Mouse (Mus musculus) cerebellum, adult 2 months (tissue): Measurements from ENCODE around the gene Nr1d2. TPM values are rescaled to one million over a fixed set of nuclear protein-coding genes. Genes with fewer than 3 reads are reported as not detected.
"Not testable (repeated sequence)": the region's sequence is repeated elsewhere in the genome, so short reads cannot be mapped to it uniquely, and the experiment has no call there.

Experiments used
- DNase-seq, 2 experiments: peaks; one replicate each; pipeline ENCODE4 v3.0.0; 2021
- H3K27ac ChIP-seq: fragments of 200-500 bp; 2 replicates; pipeline ENCODE4 v1.5.1; 2012; ENCODE audit warnings: low read length, control low read depth, inconsistent platforms; ENCODE audit not compliant: insufficient read depth
- H3K27me3 ChIP-seq: fragments of 200-500 bp; 2 replicates; pipeline ENCODE4 v1.6.1; 2012; ENCODE audit warnings: inconsistent platforms, mild to moderate bottlenecking, low read length, moderate library complexity; ENCODE audit not compliant: control insufficient read depth, insufficient read depth
- H3K4me1 ChIP-seq: fragments of 200-500 bp; 2 replicates; pipeline ENCODE4 v1.6.1; 2011; ENCODE audit warnings: low read length; ENCODE audit not compliant: control insufficient read depth, insufficient read depth
- H3K4me3 ChIP-seq: fragments of 200-500 bp; replicated peaks from 2 replicates; pipeline ENCODE3; 2011; ENCODE audit warnings: mild to moderate bottlenecking, low read depth, low read length, control low read depth; ENCODE audit not compliant: insufficient read depth
- CTCF ChIP-seq: fragments of 200-500 bp; IDR thresholded peaks from 2 replicates; pipeline ENCODE4 v1.5.1; 2011; ENCODE audit warnings: low read depth, mild to moderate bottlenecking, control low read depth, low read length, moderate library complexity, borderline replicate concordance; ENCODE audit not compliant: insufficient read depth
- POLR2A ChIP-seq: fragments of 200-500 bp; IDR thresholded peaks from 2 replicates; pipeline ENCODE4 v1.6.1; 2011; ENCODE audit warnings: low read length, control low read depth, borderline replicate concordance; ENCODE audit not compliant: insufficient read depth
- WGBS: fragments of 180-500 bp; shearing (Covaris S2); methylation state at CpG from one replicate; pipeline ENCODE4 v1.1.7; 2018; 5-methylcytosine and 5-hydroxymethylcytosine counted together
- polyA plus RNA-seq: library from polyadenylated mRNA; depleted of rRNA; stranded (reverse); fragments of >200 nt; gene quantifications from 2 replicates; pipeline ENCODE4 v1.2.3, GENCODE M21; 2012

Nr1d2 gene
- polyA plus RNA-seq, 1 experiment = 87.2 TPM

- H3K27me3 ChIP-seq = no peaks in the 10 kb centered on the region
- TF ChIP-seq POLR2A (no peak), CTCF (no peak)
- WGBS = 43% methylated on average over 6 of the region's 6 CpGs
- H3K4me1 ChIP-seq = peaks cover 6% of the 10 kb centered on the region
- DNase-seq = no peak
- no peak overlapping the region for H3K27ac ChIP-seq
- no peak overlapping the region for H3K4me3 ChIP-seq
These were observed 16.9 kb downstream of the Nr1d2 start for GRCm38 (mm10) chr14:18221977-18222376.

DNA sequence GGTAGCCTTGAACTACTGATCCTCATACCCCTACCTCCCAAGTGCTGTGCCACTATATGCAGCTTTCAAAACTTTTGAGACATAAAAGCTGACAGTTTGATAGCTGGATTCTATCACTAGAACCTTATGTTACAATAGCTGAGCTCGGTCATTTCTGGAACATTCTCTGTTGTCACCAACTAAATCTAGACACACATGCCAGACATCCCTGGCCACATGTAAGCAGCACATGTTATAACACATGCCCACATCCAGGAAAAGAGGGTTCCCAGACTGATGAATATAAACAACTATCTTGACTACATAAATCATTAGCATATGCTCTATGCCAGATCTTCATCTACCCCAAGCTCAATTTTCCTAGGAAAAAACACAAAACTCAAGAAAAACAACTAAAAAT, 21.8 kb downstream of the Nr1d2 start:
- TF ChIP-seq CTCF (no peak), POLR2A (no peak)
- Histone ChIP-seq H3K4me3 (no peak overlapping the region), H3K27ac (no peak overlapping the region), H3K4me1 (peaks cover 2% of the 10 kb centered on the region; the same call in 1 of the 2 replicates), H3K27me3 (no peaks in the 10 kb centered on the region)
- no peak for DNase-seq
- 29% methylated on average over 1 of the region's 1 CpGs for WGBS

GRCm38 (mm10) chr14:18216428-18216827, 22.5 kb downstream of the Nr1d2 start:
- DNase-seq = no peak
- no peak overlapping the region for H3K4me3 ChIP-seq
- 77% methylated on average over 6 of the region's 6 CpGs for WGBS
- no peaks in the 10 kb centered on the region for H3K27me3 ChIP-seq
- TF ChIP-seq POLR2A (no peak), CTCF (no peak)
- H3K4me1 ChIP-seq = peaks cover 2% of the 10 kb centered on the region; the same call in 1 of the 2 replicates
- H3K27ac ChIP-seq = no peak overlapping the region

DNA sequence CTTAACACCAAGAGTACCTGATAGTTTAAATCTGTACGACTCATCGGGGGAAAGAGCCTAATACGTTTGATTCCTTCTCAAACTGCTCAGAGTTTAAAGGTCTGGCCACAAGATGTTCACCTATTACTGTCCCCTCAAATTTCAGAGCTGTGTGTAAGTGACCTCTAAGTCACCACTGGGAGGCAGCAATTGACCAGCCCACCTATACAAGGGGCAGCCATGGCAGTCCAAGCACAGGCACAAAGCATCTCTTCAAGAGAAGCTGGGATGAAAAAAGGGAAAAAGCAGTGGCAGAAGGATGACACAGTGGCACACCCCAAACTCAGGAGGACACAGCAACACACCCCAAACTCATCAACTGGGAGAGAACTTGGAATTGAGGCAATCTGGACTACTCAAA, 28.1 kb downstream of the Nr1d2 start:
- 80% methylated on average over 3 of the region's 3 CpGs for WGBS
- peak in 1 of 2 experiments; percentile 42 for DNase-seq
- H3K4me1 ChIP-seq = no peaks in the 10 kb centered on the region
- TF ChIP-seq CTCF (peak; percentile 62; the same call in 1 of the 2 replicates), POLR2A (no peak)
- no peak overlapping the region for H3K4me3 ChIP-seq
- H3K27me3 ChIP-seq = no peaks in the 10 kb centered on the region
- no peak overlapping the region for H3K27ac ChIP-seq

DNA sequence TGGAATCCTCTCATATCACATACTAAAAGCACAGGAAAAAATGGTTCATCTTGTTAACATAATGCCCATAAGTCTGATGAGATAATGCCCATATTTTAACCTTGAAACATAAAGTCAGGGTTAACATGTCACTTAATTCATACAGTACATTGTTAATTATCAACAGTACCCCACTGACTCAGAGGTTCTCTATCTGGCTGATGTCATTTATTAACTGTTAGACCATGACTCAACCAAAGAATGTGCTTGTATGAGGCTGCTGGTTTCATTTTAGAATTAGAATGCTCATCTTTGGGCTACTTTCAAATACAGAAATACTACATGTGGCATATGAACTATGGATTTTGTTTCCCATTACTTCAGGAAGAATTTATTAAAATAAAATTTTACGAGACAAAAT, 34.6 kb downstream of the Nr1d2 start:
- 96% methylated on average over 1 of the region's 1 CpGs for WGBS
- H3K27ac ChIP-seq, H3K27me3 ChIP-seq: not testable (repeated sequence)

DNA sequence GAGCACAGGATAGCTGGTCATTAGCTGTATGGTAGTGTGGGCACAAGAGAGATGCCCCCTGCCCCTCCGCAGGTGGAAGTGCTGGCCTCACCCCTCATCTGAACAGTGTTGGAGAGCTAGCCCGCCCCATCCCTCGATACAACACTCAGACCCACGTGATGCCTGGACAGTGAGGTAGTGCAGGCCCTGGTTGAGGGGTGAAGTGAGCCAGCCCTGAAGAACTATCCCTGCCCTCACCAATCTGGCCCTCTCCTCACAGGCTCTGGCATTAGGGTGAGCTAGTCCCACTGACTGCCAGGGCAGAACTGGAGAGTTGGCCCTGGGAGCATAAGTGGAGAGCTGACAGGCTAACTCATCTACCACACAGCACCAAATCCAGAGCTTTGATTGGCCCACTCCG, 37.5 kb downstream of the Nr1d2 start:
- 92% methylated on average over 5 of the region's 5 CpGs for WGBS
- Histone ChIP-seq H3K4me1 (no peaks in the 10 kb centered on the region), H3K27me3 (no peaks in the 10 kb centered on the region), H3K27ac (no peak overlapping the region), H3K4me3 (no peak overlapping the region)
- TF ChIP-seq CTCF = no peak
- TF ChIP-seq POLR2A = no peak
- DNase-seq = no peak

More for the DNA sequence above, 34.6 kb downstream of the Nr1d2 start:
- DNase-seq, H3K4me1 ChIP-seq, H3K4me3 ChIP-seq: not testable (repeated sequence)

GRCm38 (mm10) chr14:18186883-18187417, 52.0 kb downstream of the Nr1d2 start:
- Histone ChIP-seq H3K27me3 (no peaks in the 10 kb centered on the region), H3K27ac (no peak overlapping the region), H3K4me1 (no peaks in the 10 kb centered on the region), H3K4me3 (no peak overlapping the region)
- peak; percentile 13; the same call in 1 of the 2 replicates for TF ChIP-seq CTCF
- no peak for TF ChIP-seq POLR2A
- DNase-seq = peak; percentile 23 to 32
- WGBS = 52% methylated on average over 9 of the region's 9 CpGs

- not testable (repeated sequence) for H3K4me1 ChIP-seq, DNase-seq, H3K27ac ChIP-seq, H3K4me3 ChIP-seq, H3K27me3 ChIP-seq
- WGBS = 77% methylated on average over 2 of the region's 2 CpGs
These were observed 61.4 kb downstream of the Nr1d2 start for GRCm38 (mm10) chr14:18177531-18177930.

- no peak for DNase-seq
- 87% methylated on average over 3 of the region's 3 CpGs for WGBS
- H3K27ac ChIP-seq = no peak overlapping the region
- no peak for TF ChIP-seq CTCF
- H3K4me3 ChIP-seq = no peak overlapping the region
- no peaks in the 10 kb centered on the region for H3K4me1 ChIP-seq
- H3K27me3 ChIP-seq = no peaks in the 10 kb centered on the region
These were observed 71.3 kb downstream of the Nr1d2 start for GRCm38 (mm10) chr14:18167597-18167996.
